7 mouse cellular contexts compared by ENCODE assay signal in genomic region chr3:105800675-105801190, GRCm38 (mm10). TPM values are rescaled to one million over a fixed set of nuclear protein-coding genes. Genes with fewer than 3 reads are reported as not detected.
DNase-seq lines count a peak whose midpoint lies in the region; ATAC-seq and TF ChIP-seq lines count a peak whose summit lies in the region.

No protein-coding gene starts in this region.

- peak; percentile 70 for ATAC-seq in limb, embryonic 14.5 days (ENCODE audit: low FRiP score, low read depth)
- peak; percentile 80 for ATAC-seq in midbrain, embryonic 14.5 days (ENCODE audit: low FRiP score, low TSS enrichment)

- H3K9me3 ChIP-seq in limb, embryonic 14.5 days (ENCODE audit: control insufficient read depth, low read length), result no peaks in the 10 kb centered on the region
- H3K9me3 ChIP-seq in midbrain, embryonic 14.5 days (ENCODE audit: control insufficient read depth, low read length), result no peaks in the 10 kb centered on the region

- 0% methylated on average over 17 of the region's 59 CpGs for WGBS in limb, embryonic 14.5 days
- WGBS in midbrain, embryonic 14.5 days, result 0% methylated on average over 45 of the region's 59 CpGs

- no peak for TF ChIP-seq POLR2A in limb, embryonic 14.5 days (IDR thresholded peaks at IDR 0.05; ENCODE audit: borderline replicate concordance, extremely low read depth, insufficient read depth, insufficient read length)

- H3K4me2 ChIP-seq in limb, embryonic 14.5 days (replicated peaks; ENCODE audit: low read depth, low read length, severe bottlenecking), result peak overlapping the region; percentile 79
- peak overlapping the region; percentile 80 for H3K4me2 ChIP-seq in midbrain, embryonic 14.5 days (ENCODE audit: low read length)

- H3K9ac ChIP-seq in limb, embryonic 14.5 days (ENCODE audit: low read depth, low read length, severe bottlenecking), result peak overlapping the region; percentile 92
- H3K9ac ChIP-seq in midbrain, embryonic 14.5 days (replicated peaks; ENCODE audit: low read length), result peak overlapping the region; percentile 90

- peaks cover 18% of the 10 kb centered on the region; the same call in 1 of the 2 replicates for H3K4me1 ChIP-seq in limb, embryonic 14.5 days (ENCODE audit: control insufficient read depth, insufficient read depth, low read length)
- peaks cover 22% of the 10 kb centered on the region for H3K4me1 ChIP-seq in midbrain, embryonic 14.5 days (ENCODE audit: control insufficient read depth, insufficient read depth, low read length)

- H3K27ac ChIP-seq in limb, embryonic 14.5 days (replicated peaks; ENCODE audit: low read depth, low read length), result peak overlapping the region; percentile 83
- H3K27ac ChIP-seq in midbrain, embryonic 14.5 days (replicated peaks; ENCODE audit: low read depth, low read length), result peak overlapping the region; percentile 90

- H3K27me3 ChIP-seq in limb, embryonic 14.5 days (ENCODE audit: control insufficient read depth, insufficient read depth, low read length), result no peaks in the 10 kb centered on the region
- H3K27me3 ChIP-seq in midbrain, embryonic 14.5 days (ENCODE audit: control insufficient read depth, insufficient read depth, low read length), result no peaks in the 10 kb centered on the region

- peak overlapping the region; percentile 70 for H3K4me3 ChIP-seq in limb, embryonic 14.5 days (replicated peaks; ENCODE audit: low read length)
- peak overlapping the region; percentile 70 for H3K4me3 ChIP-seq in midbrain, embryonic 14.5 days (replicated peaks; ENCODE audit: low read depth, low read length)

- DNase-seq in right cerebral cortex, adult 18-20 months, result peak; percentile 11
- no peak for DNase-seq in right cerebral cortex, postnatal 14 days
- peak; percentile 29 for DNase-seq in brain, adult 2 months (ENCODE audit: low read depth, low spot score)
- DNase-seq in gastrocnemius, postnatal 10 days, result peak; percentile 50
- no peak for DNase-seq in limb, embryonic 14.5 days (ENCODE audit: low spot score)
- DNase-seq in midbrain, embryonic 14.5 days, result peak; percentile 65
- DNase-seq in thymus, adult 18-20 months, result peak; percentile 42 to 59

- H3K36me3 ChIP-seq in limb, embryonic 14.5 days (ENCODE audit: control insufficient read depth, insufficient read depth, low read length), result no peaks in the 10 kb centered on the region
- H3K36me3 ChIP-seq in midbrain, embryonic 14.5 days (ENCODE audit: control insufficient read depth, insufficient read depth, low read length), result no peaks in the 10 kb centered on the region

RNA-seq across cellular contexts. Expression of gene Rap1a, which starts 0.4 kb away (rescaled TPM):
- total RNA-seq in gastrocnemius, postnatal 10 days (2021), result 100 to 1,000 TPM; 126 to 130 TPM
- 35.5 and 45.1 TPM in 2 replicates for polyA plus RNA-seq in limb, embryonic 14.5 days (2012; rRNA removed)
- 73.9 and 77.7 TPM in 2 replicates for polyA plus RNA-seq in limb, embryonic 14.5 days (2014; fragmentation: Nextera tagmentation; extraction: Ambion mirVana)
- polyA plus RNA-seq in midbrain, embryonic 14.5 days (2014; fragmentation: Nextera tagmentation; extraction: Ambion mirVana), result 59.9 and 79.4 TPM in 2 replicates

Comparison
In these comparisons a context has a peak if more than half of its experiments do, and no peak if none do; other contexts are left out.
1. DNase-seq: peak in right cerebral cortex, adult 18-20 months (single experiment), brain, adult 2 months (single experiment), gastrocnemius, postnatal 10 days (single experiment), midbrain, embryonic 14.5 days (single experiment) and thymus, adult 18-20 months (2 of 2); none in right cerebral cortex, postnatal 14 days (single experiment) and limb, embryonic 14.5 days (single experiment).